Mouse (Mus musculus) adrenal gland, postnatal 14 days (tissue): ENCODE results near the gene Polr2b. TPM values are rescaled to one million over a fixed set of nuclear protein-coding genes. Genes with fewer than 3 reads are reported as not detected.
A peak's percentile ranks its signal among the peaks of the same experiment; 100 is the strongest.

Experiments used
- DNase-seq: peaks from one replicate; pipeline ENCODE4 v3.0.0; 2021; ENCODE audit warnings: mixed read lengths
- total RNA-seq: library from RNA; stranded (reverse); gene quantifications from 2 replicates; pipeline ENCODE4 v1.2.3, GENCODE M21; 2021

The Polr2b gene
- total RNA-seq, 1 experiment from 2014 or later, result 63.3 TPM

- no peak for DNase-seq
Observed at GRCm38 (mm10) chr5:77292803-77293522, 17.0 kb upstream of the Polr2b start.

GRCm38 (mm10) chr5:77299486-77299885, 10.5 kb upstream of the Polr2b start:
- DNase-seq, result no peak

DNA sequence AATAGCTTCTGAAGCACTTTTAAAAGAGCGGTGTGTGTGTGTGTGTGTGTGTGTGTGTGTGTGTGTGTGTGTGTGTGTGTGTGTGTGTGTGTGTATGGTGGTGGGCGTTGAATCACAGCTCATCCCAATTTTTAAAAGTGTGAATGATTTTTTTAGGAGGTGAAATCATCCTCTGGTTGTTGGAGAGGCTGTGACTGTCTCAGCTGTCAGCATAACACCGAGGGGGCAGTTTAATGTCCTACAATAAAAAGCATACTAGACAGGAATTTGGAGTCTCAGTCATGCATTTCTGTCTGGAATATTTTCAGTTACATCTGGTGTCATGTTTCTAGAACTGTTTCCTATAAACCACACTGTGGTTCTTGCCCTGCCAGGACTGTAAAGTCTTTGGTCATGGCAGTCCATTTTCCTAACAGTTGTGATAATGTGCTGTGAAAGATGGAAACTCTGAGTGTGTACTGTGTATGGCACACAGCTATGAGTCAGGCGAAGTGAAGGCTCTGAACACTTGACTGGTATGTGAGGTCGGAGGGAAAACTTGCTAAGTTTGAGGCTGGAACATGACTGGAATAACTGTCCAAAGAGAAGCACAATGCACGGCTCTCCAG, 8.5 kb upstream of the Polr2b start:
- no peak for DNase-seq

DNA sequence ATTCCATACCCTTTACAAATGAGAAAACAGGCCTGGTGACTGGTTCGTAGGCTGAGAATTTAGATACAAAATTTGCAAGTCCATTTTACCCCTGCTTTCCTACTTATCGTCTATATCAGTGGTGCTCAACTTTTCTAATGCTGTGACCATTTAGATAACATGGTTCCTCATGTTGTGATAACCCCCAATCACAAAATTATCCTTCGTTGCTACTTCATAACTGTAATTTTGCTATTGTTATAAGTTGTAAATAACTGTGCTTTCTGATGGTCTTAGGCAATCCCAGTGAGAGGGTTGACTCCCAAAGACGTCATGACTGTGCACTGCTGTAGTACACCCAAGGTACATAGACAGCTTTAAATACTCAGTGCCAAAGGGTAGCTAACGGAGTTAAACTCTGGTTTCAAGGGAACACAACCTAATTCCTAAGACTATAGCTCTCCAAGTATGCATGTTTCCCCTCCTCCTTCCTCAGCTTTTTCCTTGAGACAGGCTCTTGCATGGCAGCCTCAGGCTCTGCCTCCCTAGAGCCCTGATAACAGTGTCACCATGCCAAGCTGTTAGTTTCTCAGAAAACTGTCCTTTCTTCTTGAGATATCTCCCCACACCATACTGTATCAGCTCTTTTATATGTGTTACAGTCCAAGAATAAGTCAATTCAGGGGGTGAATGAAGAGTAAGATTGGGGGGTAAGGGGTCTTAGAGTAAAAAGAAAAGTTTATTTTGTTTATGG, 2.0 kb upstream of the Polr2b start:
- DNase-seq, result no peak

- DNase-seq, result peak; percentile 37
Observed at GRCm38 (mm10) chr5:77309051-77309906, 668 bp upstream of the Polr2b start.

GRCm38 (mm10) chr5:77314206-77314605, 4.3 kb downstream of the Polr2b start:
- no peak for DNase-seq

GRCm38 (mm10) chr5:77314986-77315385, 5.0 kb downstream of the Polr2b start:
- DNase-seq, result no peak

DNA sequence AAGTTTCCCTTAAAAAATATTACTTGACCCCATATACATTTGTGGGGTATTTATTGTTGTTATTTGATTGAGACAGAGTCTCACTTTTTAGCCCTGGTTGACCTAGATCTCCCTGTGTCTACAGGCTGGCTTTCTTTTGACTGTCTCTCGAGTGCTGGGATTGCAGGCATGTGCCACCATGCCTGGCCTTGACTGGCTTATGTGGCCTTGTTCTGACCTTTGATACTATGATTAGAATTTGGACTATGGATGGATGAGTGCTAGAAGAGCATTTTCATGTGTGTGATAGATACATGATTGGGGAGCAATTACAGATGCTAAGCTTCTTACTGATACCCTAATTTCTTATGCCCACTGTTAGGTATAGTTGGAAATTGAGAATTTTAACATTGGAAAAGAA, 15.0 kb downstream of the Polr2b start:
- DNase-seq, result no peak

- no peak for DNase-seq
Observed at GRCm38 (mm10) chr5:77330154-77330553, 20.2 kb downstream of the Polr2b start.

- no peak for DNase-seq
Observed at GRCm38 (mm10) chr5:77340033-77340432, 30.1 kb downstream of the Polr2b start.

- DNase-seq, result peak; percentile 51
Observed at GRCm38 (mm10) chr5:77348901-77349300, 39.0 kb downstream of the Polr2b start.

DNA sequence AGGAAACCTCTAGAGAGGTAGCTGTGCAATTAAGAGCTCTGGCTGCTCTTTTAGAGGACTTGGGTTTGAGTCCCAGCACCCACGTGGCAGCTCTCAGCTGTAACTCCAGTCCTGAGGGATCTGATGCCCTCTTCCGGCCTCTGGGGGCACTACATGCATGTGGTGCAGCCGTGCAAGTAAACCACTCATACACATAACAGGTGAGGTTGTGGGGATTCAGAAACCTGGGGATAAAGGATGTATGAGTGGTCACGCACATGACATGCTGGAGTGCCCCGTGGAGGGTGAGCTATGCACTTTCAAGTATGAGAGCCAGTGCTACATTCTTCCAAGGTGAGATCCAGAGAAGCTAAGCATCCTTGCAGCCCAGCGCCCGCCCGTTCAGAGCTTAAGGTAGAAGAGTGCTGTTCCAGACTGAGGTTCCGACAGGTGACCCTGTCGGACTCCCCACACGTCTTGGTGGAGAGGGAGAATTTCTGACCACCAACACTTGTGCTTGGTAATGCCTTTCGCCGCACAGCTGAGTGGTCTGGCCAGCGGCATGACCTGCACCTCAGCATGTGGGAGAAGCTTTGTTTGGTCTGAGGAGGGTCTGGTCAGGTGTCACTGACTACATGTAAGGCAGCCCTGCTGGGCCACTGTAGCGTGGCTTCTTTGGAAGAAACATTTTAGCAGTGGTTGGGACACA, 40.2 kb downstream of the Polr2b start:
- DNase-seq, result no peak

- DNase-seq, result no peak
Observed at GRCm38 (mm10) chr5:77351691-77352090, 41.7 kb downstream of the Polr2b start.

GRCm38 (mm10) chr5:77354361-77354787, 44.4 kb downstream of the Polr2b start:
- peak; percentile 92 for DNase-seq

DNA sequence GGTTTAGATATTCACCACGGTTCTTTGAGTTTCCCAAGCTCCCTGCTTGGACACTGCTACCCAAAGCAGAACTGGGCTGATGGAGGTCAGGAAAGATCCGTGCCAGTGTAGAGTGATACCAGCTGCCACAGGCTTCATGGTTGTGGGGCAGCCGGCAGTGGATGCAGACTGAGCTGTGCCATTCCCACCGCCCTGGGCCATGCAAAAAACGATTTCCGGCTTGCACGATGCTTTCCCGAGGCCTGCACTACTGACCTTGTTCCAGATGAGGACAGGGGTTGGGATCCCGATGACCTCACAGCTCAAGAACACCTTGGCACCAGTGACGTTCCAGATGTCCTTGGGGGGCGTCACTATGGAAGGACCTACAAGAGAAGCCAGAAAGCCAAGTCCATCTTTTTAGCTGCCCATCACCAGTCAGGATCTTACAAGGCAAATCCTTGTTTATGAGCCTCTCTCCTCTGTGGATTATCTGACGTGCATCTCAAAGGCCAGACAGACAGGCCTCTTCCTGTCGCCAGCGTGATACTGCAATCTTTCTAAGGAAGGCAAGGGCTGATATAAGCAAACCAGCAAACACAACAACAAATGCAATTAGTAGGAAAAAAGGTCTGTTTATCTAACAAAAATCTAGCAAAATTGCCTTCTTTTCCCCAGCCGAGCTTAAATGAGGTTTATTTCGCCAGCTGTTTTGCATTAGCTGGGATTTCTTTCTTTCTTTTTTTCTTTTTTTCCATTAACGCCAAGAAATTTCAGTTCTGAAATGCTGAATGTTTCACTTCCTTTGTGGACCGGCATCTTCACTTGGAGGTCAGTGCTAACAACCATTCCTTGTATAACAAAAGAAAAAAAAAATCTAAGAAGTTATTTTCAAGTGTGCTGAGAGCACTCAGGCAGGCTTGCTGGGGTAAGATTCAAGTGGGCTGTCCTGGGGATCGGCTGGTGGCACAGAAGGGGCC, 45.6 kb downstream of the Polr2b start:
- peak; percentile 64 for DNase-seq

- DNase-seq, result peak; percentile 86
Observed at GRCm38 (mm10) chr5:77357405-77358149, 47.6 kb downstream of the Polr2b start.

DNA sequence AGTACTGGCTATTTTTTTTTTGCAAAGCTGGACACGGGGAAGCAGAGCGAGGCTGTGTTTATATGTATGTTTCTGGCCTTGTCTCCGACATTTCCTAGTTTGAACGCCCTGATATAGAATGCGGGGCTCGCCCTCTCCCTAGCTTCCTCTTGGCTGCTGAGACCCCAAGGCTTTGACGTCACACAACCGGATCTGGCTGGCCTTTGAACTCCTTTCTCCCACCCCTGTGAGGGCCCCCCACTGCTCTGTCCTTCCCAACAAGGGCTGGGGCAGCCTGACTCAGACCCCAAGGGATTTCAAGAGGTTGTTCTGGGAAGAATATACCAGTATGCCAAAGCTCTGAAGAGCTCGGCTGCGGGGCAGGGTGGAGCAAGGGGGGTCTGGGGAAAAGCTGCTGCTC, 48.4 kb downstream of the Polr2b start:
- DNase-seq, result peak; percentile 72

- no peak for DNase-seq
Observed at GRCm38 (mm10) chr5:77359971-77360370, 50.0 kb downstream of the Polr2b start.

DNA sequence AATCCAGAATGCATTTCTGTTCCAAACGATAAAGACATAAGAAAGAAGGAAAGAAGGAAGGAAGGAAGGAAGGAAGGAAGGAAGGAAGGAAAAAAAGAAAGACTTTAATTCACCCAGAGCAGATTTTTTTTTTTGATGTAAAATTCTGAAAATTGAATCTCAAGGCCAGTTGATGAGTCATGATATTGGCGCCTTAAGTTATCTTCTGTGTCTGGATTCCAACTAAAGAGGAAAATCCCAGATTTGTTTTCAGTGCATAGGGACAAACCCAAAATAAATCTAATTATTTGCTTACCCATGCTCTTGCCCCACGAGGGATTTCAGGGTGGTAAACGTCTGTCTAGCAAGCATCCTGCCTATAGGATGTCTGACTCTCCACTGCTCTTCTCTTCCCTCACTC, 51.1 kb downstream of the Polr2b start:
- DNase-seq, result no peak

DNA sequence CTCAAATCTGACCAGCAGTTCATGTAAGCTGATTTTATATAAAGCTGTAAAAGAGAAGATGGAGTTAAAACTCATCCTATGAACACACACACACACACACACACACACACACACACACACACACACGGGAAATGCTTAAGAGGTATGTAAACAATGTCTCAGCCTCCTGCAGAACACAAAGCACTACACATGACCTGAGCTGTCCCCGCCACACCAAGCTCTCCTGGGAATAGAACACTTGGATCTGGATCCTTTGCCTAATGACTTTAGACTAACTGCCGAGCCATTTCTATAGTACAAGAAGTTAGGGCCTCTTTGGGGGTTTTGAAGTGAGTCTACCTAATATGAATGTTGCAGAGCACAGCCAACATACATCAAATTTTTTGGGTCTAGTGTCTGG, 52.2 kb downstream of the Polr2b start:
- no peak for DNase-seq
